Mouse (Mus musculus) bone marrow, adult 2 months (tissue): ENCODE data around the gene Tubg2.

Source experiments
- CTCF ChIP-seq: fragments of 200-500 bp; IDR thresholded peaks from 2 replicates; pipeline ENCODE4 v1.5.1; 2011; ENCODE audit warnings: low read length, control low read depth; ENCODE audit not compliant: control insufficient read depth, insufficient read depth
- POLR2A ChIP-seq: fragments of 200-500 bp; IDR thresholded peaks from 2 replicates; pipeline ENCODE4 v1.6.1; 2011; ENCODE audit warnings: low read depth, mild to moderate bottlenecking, control low read depth, low read length, borderline replicate concordance; ENCODE audit not compliant: control insufficient read depth

DNA sequence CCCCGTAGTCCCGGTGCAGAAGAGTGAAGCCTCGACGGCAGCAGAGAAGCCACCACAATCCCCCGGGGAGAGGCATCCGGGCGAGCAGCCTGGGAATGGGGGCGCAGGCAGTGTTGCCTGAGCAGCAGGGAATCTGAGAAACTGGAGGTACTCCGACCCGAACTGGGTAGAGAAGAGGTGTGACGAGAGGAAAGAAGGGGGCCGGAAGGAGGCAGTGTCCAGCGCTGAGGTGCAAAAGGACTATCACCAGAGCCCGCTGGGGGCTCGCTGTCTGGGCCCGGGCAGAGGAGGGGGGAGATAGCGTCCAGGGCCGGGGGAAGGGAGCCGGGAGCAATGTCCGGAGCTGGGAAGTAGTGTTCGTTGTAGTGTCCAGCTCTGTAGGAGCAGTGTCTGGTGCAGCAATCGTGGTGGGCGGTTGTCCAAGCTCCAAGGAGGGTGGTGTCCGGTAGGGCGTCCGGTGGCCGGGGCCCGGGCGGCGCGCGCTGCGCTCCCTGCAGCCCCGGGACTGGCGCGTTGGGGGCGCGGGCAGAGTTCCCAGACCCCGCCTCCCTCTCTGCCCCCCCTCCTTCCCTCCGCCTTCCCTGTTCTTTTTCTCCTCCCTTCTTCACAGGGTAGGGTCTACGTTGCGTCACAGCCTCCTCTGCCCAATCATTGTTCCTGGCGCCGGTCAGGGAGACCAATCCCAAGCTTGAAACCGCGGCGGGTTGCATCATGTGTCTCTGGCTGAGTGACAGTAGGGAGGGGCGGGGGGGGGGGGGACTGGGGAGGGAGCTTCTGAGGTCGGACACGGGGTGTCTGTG lies 15.3 kb downstream of the Tubg2 start, which contains the start of gene Plekhh3:
- TF ChIP-seq POLR2A, result no peak
- no peak for TF ChIP-seq CTCF
